Mouse (Mus musculus) stomach, postnatal 0 days (tissue): ENCODE data around the gene Nkx2-1.

Experiments used
- CTCF ChIP-seq: IDR thresholded peaks from 2 replicates; pipeline ENCODE4 v1.5.1; 2016; ENCODE audit warnings: antibody characterized with exemption, low read depth, mild to moderate bottlenecking, moderate library complexity
- EP300 ChIP-seq: optimal IDR thresholded peaks from 2 replicates; pipeline ENCODE3; 2016; ENCODE audit warnings: antibody characterized with exemption

- TF ChIP-seq CTCF = no peak
- TF ChIP-seq EP300 = no peak
These were observed 6.8 kb downstream of the Nkx2-1 start for GRCm38 (mm10) chr12:56529931-56530330.
